Mouse (Mus musculus) T-helper 1 cell (primary cell): ENCODE data around the gene Cntn1.
"Not testable (repeated sequence)": the region's sequence is repeated elsewhere in the genome, so short reads cannot be mapped to it uniquely, and the experiment has no call there.

Experiments
- in situ Hi-C: fragments of 300-600 bp; cut with MboI, MseI; formaldehyde crosslinking; loops from one replicate; pipeline ENCODE4 v1.15.1; 2025; ENCODE audit warnings: high pct_unique_total_duplicates

Cntn1 gene

DNA sequence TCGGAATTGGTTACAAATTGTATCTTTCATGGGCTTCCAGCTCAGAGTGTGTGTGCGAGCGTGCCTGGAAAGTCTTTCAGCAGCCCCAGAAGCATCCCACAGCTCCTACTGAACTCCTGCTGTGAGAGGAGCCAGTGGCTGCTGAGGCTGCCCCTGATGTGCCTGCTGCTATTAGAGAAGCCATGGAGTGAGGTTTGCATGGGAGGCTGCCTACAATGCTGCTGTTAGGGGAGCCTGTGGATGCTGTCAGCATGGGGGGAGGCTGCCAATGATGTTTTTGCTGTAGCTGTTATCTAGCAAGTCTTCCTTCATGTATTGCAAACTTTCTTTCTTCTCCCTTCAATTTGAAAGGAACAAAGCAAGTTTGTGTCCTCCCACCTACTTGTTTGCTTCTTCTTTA lies 217.4 kb downstream of the Cntn1 start:
- in situ Hi-C loops, result no loop called here

DNA sequence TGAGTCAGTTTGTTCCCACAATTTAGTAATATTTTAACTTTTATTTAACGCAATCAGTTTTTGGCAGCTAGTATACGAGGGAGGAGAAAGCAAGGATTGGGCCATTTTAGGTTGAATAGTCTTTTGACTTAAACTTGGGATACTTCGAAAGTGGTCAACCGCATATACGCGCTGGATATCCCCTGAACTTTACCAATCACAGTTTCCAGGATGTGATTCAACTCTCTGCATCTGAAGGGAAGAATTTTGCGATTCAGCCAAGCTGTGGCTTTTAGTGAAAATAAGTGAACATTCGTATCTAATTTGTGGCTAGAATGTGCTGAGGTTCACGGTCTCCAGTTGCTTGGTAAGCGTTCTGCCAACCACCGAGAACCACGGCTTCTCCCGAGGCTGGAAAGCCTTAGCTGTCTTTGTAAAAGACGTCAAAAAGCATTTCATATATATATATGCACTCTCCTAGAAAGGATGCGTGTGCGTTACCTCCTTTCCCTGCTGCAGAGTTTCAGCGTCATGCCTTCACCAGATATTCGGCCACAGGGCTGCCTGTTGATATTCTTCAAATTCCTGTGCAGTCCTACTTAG lies 217.9 kb downstream of the Cntn1 start:
- in situ Hi-C loops, result no loop called here

DNA sequence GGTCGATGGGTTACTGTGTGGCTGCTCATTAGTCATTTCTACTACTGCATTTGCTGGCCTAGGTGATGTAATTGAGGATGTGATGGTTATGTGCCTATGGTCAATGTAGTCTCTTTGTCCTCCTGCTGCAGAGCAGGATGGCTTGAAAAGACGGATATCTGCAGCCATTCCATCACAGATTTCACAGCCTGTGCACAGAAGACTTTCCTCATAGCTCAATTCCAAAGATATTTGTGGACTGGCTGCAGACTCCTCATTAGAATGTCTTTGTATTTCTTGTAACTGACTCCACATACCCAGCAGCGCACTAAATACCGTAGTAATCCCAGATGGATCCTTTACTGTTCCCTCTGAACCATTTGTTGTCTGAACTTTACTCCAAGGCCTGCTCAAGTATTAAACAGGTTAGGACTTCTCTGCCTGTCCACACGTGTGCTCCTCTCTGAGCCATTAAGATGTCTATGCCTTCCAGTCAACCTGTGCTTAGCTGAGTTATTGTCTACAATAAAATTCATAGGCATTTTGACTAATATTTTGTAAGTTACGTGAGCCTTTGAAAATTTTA lies 220.9 kb downstream of the Cntn1 start:
- in situ Hi-C loops, result no loop called here

DNA sequence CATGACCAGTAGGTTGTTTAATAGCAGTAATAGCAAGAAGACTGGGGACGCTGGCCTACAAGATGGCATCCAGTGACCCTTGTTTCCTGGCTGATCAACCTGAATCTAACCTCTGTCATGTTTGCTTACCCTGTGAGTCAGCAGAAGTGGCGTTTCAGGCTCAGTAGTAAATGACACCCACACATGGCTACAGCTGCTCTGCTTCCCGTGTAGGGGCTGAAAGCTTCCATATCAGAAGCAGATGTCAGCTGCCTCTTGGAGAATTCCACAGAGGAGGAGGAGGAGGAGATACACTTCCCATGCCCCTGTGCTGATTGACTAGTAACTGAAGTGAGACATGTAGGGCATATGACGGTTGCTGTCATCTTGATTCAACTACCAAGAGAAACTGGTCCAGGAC lies 225.9 kb downstream of the Cntn1 start:
- in situ Hi-C loops, result loop anchor here (5.0 kb wide), 1 partner anchor 945 kb away; no protein-coding TSS in a partner anchor

DNA sequence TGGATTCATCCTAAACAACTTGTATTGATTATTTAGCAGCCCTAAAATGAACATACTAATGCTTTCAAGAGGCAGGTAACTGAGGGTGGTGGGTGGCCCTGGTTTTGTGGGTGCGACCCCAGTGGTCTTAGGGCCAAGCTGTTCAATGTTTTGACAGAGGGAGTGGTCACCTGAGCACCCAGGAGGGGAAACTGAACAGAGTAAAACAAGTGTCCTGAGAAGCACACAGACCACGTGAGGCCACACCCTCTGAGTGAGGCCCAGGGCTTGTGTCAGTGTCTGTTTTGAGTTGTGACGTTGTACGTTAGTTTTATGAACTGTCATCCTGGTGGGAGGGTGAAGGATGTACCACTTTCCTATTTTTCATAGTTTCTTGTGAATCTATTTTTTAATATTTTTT lies 227.0 kb downstream of the Cntn1 start:
- in situ Hi-C loops, result loop anchor here (5.0 kb wide), 1 partner anchor 944 kb away; no protein-coding TSS in a partner anchor

DNA sequence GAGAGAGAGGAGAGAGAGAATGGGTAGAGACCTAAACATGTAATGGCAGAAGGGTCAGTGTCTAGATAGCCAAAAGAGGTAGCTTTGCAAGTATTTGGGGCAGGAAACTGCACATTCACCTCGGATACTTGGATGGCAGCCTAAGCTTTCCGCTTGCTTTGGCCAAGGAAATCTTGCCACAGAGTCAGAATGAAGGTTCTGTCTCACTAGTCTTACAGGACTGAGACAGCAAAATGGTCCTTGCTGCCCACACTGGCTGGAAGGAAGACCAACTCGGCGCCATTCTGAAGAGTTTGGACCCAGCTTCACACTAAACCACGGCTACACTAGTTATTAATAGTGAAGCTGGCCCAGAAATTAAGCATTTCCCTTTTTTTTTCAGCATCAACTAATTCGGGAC lies 230.0 kb downstream of the Cntn1 start:
- in situ Hi-C loops, result no loop called here

DNA sequence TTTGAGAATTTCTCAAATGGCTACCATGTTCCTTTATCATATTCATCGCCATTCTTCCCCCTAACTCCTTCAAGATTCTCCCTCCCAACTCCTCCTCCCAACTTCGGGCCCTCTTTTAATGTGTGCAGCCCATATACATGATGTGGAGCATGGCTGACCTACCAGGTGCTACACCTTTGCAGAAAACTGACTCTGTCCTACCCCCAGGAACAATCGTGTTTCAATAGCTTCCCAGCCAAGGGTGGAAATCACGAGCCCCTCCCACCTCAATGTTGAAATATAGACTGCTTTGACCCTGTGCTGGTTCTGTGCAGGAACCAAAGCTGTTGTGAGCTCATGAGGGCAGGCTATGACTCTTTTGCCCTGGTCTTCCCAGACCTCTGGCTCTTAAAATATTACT lies 236.7 kb downstream of the Cntn1 start:
- in situ Hi-C loops, result no loop called here

DNA sequence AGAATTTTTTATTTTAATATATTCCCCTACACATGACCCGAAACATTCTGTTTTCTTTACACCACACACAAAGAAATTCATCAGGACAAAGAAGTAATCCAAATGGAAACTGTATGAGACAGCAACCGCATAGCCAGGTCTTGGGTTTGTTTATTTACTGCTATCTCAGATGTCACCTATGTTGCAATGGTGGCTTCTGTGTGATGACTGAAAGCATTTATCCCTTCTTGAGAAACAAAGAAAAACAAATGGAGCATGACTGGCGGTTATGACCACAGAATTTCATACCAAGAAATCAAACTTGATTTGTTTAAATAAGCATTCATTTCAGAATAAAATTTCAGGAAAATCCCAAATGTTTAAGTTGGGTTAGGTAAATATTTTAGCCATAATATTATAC lies 245.5 kb downstream of the Cntn1 start:
- in situ Hi-C loops, result no loop called here

DNA sequence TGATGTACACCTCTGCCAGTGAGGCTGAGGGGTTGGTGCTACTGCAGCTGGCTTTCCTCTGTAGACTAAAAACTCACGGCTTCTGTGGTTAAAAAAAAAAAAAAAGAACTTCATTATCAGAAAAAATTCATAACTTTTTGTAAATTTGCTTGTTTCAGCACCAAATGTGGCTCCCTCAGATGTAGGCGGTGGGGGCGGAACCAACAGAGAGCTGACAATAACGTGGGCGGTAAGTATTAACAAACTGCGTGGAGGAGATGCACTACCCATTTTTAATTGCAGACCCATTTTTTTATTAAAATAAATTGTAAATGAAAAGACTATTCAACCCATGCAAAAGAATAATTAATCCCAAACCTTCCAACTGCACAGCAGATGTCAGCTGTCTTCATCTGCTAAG lies 251.8 kb downstream of the Cntn1 start:
- in situ Hi-C loops, result no loop called here

DNA sequence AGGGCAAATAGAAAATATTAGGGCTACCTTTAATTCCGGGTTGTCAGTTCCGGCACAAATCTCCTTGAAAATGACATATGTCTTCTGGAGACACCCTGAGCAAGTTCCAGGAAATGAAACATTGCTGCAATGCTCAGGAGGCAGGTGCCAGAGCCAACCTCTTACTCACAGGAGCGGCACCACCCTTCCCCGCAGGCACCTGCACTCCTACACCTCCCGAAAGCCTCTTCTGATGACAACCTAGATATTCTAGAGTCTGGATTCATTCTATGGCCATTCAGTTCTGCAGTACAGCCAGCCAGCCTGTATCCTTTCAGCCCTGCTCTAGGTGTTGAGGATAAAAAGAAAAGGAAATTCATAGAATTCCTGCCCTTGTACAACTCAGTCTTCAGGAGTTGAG lies 253.3 kb downstream of the Cntn1 start:
- in situ Hi-C loops, result no loop called here

DNA sequence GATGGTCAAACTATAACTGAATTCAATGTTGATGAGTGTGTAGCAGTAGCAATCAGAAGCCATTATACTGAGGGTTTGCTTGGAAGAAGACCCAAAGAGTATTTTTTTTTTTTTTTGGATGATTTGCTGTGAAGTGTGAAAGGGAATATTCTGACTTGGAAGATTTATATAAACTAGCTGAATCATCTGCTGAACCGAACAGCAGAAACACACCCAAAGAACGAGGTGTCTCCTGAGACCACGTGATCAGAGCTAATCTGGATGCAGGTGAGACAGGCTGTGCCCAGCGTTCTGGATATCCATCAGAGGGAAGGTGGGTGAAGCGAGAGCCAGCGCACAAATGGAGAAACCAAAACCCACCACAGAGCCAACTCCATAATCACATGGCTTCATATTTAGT lies 271.0 kb downstream of the Cntn1 start:
- in situ Hi-C loops, result no loop called here

DNA sequence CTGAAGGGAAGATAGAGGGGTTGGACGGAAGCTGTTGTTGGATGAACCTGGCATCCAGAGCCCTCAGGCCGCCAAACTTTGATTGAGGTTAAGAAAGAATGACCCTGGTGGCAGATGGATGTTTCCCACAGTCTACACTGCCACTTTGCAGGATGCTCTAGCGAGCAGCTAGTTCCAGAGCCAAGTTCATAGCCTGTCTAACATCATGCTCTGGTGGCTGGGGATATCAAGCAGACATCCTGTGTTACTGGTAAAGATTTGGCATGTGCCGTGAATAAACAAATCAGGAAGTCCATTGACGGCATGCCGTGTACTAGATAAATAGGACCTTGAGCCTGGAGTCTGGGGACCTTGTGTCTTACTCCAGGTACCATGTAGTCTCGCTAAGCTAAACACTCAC lies 276.1 kb downstream of the Cntn1 start:
- in situ Hi-C loops, result no loop called here

DNA sequence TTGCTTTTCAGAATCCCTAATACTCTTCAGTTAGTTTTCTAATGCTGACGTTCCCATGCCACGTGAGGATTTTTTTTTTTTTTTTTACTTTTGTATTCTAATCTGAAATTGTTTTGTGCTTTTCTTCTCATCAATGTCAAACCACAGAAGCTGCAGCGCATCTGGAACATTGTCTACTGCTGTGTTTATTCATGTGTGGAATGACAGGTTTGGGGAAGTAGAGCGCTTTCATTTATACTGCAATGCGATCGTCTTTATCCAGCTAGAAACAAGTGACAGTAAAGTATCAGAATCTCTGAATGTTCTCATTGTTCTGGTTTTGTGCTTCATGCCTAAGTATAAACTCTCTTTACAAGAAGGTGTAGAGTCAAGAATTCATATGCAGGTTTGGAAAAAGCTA lies 289.3 kb downstream of the Cntn1 start:
- in situ Hi-C loops, result no loop called here

DNA sequence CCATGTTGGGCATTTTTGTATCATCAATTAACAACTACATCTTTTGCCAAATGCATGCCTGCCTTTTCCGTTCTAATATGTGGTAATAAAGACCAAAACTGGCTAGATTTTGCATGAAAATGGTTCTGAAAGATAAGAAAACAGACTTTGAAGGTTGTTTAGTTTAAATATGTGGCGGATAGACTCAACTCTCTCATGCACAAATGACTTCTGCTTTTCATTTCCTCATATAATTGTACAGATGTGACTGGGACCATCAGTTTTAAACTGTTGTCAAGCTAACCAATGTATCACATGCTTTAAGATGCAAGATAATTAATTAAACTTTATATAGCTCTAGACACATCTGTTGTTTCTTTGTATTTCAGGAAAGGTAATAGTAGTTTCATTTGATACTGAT lies 290.5 kb downstream of the Cntn1 start:
- in situ Hi-C loops, result no loop called here

DNA sequence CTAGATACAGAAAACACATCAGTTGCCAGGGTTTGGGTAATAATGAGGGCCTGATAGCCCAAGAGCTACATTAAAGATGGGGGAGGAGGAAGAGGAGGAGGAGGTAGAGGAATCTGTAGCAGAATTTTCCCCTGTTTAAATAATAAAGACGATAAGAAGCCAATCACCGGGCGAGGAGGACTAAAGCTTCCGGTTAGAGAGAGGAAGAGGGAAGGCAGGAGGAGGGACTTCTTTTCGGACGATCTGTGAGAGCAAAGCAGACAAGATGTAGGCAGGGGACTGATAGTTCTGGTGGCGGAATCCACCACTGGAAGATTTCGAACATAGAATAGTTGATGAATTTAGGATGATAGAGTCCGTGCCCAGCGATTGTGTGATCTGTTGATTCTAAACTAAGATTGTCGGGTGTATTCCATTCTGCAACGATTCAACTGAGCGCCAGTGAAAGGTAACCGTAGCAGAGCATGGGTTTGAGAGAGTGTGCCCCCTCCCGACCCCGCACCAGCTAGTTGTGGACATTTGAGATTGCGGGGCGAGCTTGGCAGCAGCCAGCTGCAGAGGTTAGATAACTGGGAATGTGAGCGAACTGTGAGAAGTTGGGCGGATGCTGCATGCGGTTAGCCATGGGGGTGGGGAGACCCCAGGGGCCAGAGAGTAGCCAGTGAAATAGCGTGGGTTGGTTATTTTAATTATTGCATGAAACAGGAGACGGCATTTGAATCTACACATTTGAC lies 293.3 kb downstream of the Cntn1 start:
- in situ Hi-C loops, result no loop called here

DNA sequence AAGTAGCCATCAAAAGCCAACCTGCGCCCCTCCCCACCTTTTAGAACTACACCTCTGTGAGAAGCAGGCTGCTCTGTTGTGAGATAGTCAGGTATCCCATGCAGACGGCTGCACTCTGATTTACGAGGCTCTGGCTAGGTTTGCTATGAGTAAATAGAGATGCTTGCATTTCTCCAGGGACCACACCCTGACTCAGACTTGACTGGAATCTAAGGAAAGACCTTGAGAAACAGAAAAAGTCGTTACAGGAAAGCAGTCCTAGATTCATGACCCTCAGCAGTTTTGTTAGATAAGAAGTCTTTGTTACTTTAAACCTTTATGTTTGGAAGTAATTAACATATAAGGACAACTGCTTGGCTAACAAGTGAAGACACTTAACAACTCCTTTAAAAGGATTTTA lies 296.5 kb downstream of the Cntn1 start:
- in situ Hi-C loops, result no loop called here

DNA sequence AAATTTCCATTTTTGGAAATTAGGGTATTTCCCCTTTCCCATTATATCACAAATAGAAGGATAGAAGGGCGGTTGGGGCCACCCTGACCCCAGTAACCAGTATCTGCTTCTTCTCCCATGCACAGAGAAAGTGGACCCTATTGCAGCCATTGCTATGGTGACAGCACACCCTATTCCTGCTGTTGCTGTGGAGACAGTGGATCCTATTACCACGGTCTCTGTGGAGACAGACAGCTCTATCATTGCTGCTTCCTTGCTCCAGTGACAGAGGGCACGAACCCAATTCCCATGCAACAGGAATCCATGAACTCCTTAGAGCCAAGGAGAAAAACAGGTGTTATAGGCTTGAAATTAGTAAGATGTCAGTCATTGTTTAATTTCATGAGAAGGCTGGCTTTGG lies 296.9 kb downstream of the Cntn1 start:
- in situ Hi-C loops, result no loop called here

DNA sequence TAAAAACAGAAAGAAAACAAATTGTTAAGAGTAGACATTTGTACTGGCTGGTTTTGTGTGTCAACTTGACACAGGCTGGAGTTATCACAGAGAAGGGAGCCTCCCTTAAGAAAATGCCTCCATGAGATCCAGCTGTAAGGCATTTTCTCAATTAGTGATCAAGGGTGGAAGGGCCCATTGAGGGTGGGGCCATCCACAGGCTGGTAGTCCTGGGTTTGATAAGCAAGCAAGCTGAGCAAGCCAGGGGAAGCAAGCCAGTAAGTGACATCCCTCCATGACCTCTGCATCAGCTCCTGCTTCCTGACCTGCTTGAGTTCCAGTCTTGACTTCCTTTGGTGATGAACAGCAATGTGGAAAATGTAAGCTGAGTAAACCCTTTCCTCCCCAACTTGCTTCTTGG lies 297.5 kb downstream of the Cntn1 start:
- in situ Hi-C loops, result not testable (repeated sequence)

DNA sequence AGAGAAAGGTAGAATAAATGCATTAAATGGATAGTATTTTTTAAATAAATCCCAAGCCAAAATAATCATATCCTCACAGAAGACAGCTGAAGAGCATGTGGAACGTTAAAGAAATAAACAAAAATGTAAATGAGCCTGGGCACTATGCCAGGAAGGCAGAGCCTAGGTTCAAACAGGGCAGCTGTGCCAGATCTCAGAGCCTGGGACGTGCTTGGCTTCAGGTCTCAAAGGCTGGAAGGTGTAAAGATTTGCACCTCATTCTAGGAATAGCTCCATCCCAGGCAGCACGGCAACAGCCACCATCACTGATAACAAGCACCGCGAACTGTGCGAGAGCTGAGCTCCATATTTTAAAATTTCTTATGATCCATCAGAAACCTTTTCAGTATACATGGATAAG lies 313.2 kb downstream of the Cntn1 start:
- in situ Hi-C loops, result no loop called here

DNA sequence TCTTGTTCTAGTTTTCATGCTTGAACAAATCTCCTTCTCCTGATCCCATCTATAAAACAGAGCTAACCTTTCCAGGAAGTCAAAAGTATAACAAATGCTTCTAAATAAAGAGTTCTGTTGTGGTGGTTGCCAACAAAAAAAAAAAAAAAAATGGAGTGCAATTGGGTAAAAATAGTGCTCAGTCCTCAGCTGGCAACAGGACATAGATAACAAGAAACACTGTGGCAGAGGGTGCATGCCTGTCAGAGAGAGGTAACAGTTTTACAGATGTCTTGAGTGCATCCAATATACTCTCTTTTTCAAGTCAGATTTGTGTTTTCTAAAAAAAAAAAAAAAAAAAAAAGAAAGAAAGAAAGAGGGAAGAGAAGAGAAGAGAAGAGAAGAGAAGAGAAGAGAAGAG lies 313.6 kb downstream of the Cntn1 start:
- in situ Hi-C loops, result no loop called here
